Mouse (Mus musculus): Measurements from ENCODE around the gene Bach2.

- TF ChIP-seq MYOG (IDR thresholded peaks at IDR 0.05; ENCODE audit: control insufficient read depth, extremely low read depth, insufficient read length) (no peak), CTCF (IDR thresholded peaks at IDR 0.05; ENCODE audit: control insufficient read depth, insufficient read depth, insufficient read length) (no peak), MAX (IDR thresholded peaks at IDR 0.05) (no peak), USF1 (IDR thresholded peaks at IDR 0.05; ENCODE audit: low read depth) (no peak), CEBPB (IDR thresholded peaks at IDR 0.05; ENCODE audit: low read depth) (no peak), MYOD1 (IDR thresholded peaks at IDR 0.05; ENCODE audit: control insufficient read depth, insufficient read length, low read depth) (no peak)
Observed at GRCm38 (mm10) chr4:32347202-32347601, 108.6 kb downstream of the Bach2 start.

Measured in C2C12 (cell line).